Mouse (Mus musculus): Measurements from ENCODE around the gene Tex37. TPM values are rescaled to one million over a fixed set of nuclear protein-coding genes. Genes with fewer than 3 reads are reported as not detected.

The Tex37 gene
- polyA plus RNA-seq (2012; rRNA removed) = not detected in 2 replicates

DNA sequence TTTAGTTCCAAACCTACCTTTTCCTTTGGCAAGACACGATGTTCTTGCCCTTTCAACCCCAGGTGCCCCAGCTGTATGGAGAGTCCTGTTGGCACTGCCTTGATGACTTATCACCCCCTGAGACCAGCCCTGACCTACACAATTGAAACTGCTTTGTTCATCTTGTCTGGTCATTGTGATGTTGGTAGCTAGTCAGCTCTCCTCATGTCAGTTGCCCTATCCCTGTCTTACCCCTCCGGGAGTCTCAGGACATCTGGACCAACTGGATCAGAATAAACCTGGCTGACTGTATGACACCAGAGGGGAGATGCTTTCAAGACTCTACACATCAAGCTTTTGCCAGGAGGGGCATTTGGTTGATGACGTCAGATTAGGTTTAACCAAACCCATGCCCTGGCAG, at the start of gene Tex37:
TSS of gene Tex37 (minus strand) at position 101 of the 400 bp plus-strand sequence.

DNA sequence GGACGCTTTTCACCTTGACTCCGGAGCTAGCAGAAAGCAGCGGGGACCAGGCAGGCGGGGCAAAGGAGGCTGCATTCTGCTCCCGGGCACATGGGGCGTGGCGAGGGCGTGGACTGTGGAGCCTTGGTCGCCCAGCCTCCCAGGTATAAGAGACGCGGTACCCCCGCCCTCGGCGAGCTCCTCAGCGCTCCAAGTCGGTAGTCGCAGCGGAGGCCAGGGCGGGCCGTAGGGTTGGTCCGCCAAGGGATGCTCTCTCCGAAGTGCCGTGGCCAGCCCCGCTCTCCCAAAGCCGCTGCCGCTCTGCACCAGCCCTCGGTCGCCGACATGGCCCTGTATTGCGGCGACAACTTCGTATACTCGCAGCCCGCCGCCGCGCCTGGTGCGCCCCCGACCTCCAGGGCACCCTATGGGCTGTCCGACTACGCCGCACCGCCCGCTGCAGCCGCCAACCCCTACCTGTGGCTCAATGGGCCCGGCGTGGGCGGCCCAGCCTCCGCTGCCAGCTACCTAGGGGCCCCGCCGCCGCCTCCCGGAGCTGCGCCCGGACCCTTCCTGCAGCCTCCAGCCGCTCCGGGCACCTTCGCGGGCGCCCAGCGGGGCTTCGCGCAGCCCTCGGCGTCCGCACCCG, 37.7 kb upstream of the Tex37 start, which contains the start of gene Foxi3:
TSS of gene Foxi3 (plus strand) at position 247 of the 628 bp plus-strand sequence.

Other genes with a start within 250 kb of the Tex37 start
- 12.2 and 14.9 TPM in 2 replicates for gene Rpia, start 126.7 kb downstream of the Tex37 start, polyA plus RNA-seq (2012; rRNA removed)
- gene Eif2ak3, start 74.4 kb downstream of the Tex37 start, polyA plus RNA-seq (2012; rRNA removed) = 22.2 and 37.0 TPM in 2 replicates
- gene Foxi3, start 37.6 kb upstream of the Tex37 start, polyA plus RNA-seq (2012; rRNA removed) = 0.20 and 0.22 TPM in 2 replicates
- 11.6 and 14.1 TPM in 2 replicates for gene Thnsl2, start 225.5 kb upstream of the Tex37 start, polyA plus RNA-seq (2012; rRNA removed)